Mouse (Mus musculus) layer of hippocampus, adult 8-10 months (tissue): Measurements from ENCODE around the gene 7530416G11Rik. TPM values are rescaled to one million over a fixed set of nuclear protein-coding genes. Genes with fewer than 3 reads are reported as not detected.

Experiments
- DNase-seq, 2 experiments: peaks; one replicate each; pipeline ENCODE4 v3.0.0; 2022; ENCODE audit warnings: low spot score in 2 of 2
- total RNA-seq, 4 experiments: library from RNA; stranded (reverse); gene quantifications; 2 replicates each; pipeline ENCODE4 v1.2.4; 2022

7530416G11Rik gene
- total RNA-seq, 4 experiments from 2014 or later: not detected

DNA sequence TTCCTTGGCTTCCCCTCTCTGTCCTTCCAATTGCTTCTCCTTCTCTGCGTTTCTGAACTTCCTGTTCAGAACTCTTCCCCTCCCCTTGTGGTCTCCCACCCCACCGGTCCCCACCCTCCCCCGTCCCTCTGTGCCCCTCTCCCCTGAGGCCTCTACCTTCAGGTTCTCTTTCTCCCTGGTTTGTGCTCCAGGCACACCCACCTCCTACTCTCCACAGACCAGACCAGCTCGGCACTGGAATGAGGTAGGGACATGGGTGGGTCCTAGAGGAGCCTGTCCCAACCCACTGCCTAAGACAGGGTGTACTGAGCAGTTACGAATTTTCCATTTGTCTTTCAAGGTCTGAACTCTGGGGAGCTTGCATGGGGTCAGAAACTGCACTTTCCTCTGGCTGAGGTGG, 23.1 kb downstream of the 7530416G11Rik start:
- no peak for DNase-seq

DNA sequence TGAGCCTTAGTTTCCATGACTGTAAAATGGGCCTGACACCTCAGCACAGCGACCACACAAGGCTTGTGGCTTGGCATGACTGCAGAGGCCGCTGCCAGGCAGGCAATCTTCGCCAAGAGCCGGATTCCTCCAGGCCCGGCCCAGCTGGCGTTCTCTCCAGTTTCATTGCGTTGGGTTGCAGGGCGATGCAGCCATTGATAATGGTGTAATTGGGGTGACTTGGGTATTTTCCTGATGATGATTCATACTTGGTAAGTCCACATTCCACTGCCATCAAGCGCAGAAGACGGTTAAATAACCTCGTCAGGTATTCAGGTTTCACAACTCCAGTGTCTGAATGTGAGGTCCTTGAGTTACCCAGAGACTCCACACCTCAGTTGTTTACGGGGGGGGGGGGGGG, 23.7 kb downstream of the 7530416G11Rik start:
- DNase-seq: no peak

- DNase-seq: peak in 1 of 2 experiments; percentile 58
Measured at GRCm38 (mm10) chr15:85477584-85477983, 25.4 kb downstream of the 7530416G11Rik start.

- DNase-seq: no peak
Measured at GRCm38 (mm10) chr15:85474697-85475096, 28.3 kb downstream of the 7530416G11Rik start.

- DNase-seq: no peak
Measured at GRCm38 (mm10) chr15:85469401-85469800, 33.6 kb downstream of the 7530416G11Rik start.

GRCm38 (mm10) chr15:85466456-85467067, 36.5 kb downstream of the 7530416G11Rik start:
- no peak for DNase-seq

- DNase-seq: no peak
Measured at GRCm38 (mm10) chr15:85464823-85465565, 38.0 kb downstream of the 7530416G11Rik start.

GRCm38 (mm10) chr15:85464190-85464589, 38.8 kb downstream of the 7530416G11Rik start:
- DNase-seq: no peak

- DNase-seq: no peak
Measured at GRCm38 (mm10) chr15:85463027-85463790, 39.8 kb downstream of the 7530416G11Rik start.

- DNase-seq: peak in 1 of 2 experiments; percentile 35
Measured at GRCm38 (mm10) chr15:85462138-85462537, 40.9 kb downstream of the 7530416G11Rik start.

GRCm38 (mm10) chr15:85461541-85461940, 41.5 kb downstream of the 7530416G11Rik start:
- DNase-seq: no peak

- DNase-seq: no peak
Measured at GRCm38 (mm10) chr15:85458631-85459082, 44.4 kb downstream of the 7530416G11Rik start.

DNA sequence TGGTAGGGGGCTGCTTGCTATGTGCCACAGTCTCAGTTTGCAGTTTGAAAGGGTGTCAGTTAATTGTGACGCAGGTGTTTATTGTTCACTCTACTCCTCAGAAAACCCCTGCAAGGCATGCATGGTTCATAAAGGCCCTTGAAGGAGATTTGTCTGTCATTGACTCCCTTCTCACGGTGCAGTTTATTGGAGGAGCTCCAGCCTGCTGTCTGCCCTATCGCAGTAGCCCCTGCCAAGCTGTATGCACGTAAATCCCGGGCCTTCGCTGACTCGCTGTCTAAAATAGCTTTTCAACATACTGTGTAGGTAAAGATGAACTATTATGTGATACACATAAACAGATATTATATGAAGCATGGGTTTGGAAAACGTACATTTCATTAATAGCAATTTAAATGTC, 45.2 kb downstream of the 7530416G11Rik start:
- no peak for DNase-seq

DNA sequence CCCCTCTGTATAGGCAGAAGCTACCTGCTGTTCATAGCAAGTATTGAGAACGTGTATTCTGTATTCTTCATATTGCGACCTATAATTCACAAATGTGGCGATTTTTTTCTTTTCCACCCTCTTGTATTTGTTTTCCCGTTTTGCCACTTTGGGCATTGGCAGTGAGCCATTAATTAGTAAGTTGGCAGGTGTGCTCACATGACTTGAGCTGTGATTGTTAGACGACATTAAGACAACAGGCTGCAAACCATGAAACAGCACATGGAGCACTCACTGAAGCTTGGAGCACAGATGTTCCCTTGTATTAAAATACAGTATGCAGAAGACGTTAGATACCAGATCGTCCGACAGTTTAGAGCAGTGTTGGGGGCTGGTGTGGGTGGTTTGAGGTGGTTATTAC, 46.1 kb downstream of the 7530416G11Rik start:
- no peak for DNase-seq

DNA sequence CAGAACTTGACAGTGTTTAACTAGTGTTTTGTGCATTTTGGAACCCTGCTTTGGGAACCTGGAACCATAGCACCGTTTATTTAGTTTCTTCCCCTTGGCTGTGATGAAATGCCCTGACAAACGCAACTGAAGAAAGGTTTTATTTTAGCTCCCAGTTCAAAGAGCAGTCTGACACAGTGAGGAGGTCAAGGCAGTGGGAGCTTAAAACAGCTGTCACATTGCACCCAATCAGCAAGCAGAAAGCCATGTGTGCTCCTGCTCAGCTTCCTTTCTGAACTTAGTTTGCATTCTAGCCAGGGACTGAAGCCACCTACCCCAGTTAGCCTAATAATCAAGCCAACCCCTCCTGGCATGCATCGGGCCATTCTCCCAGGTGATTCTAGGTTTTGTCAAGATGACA, 56.4 kb downstream of the 7530416G11Rik start:
- no peak for DNase-seq

Other genes starting within 250 kb of the 7530416G11Rik start
- gene Atxn10, start 167.0 kb downstream of the 7530416G11Rik start, total RNA-seq: 100 to 1,000 TPM; 289 to 291 (median 289) TPM
- gene Wnt7b, start 79.2 kb upstream of the 7530416G11Rik start, total RNA-seq: 10 to 100 TPM; 45.9 to 52.4 (median 49.1) TPM
- 1 to 10 TPM; 2.8 to 5.1 (median 4.2) TPM for gene Ppara, start 231.8 kb upstream of the 7530416G11Rik start, total RNA-seq